In the genomic region with DNA sequence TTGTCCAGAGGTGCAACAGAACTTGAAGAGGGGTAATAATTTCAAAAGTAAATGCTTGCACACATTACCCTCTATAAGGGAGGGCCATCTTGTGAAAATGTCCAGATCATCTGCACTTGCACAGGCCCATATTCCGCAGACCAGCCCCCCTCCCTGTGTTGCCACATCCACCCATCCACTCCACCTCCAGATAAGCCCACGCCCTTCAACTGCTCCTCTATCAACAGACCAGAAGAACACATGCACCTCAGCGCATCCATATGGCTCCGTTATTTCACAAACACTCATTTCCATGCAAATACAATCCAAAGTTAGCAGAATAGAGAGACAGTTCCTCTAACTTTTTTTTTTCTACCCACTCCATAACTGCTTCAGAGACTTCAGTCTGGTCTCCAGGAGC, we compare ENCODE assay signal across 24 mouse cellular contexts.
A peak's percentile ranks its signal among the peaks of the same experiment; 100 is the strongest.
DNase-seq lines count a peak whose midpoint lies in the region; ATAC-seq lines count a peak whose summit lies in the region.
"Had no signal": no experiment of that assay in that cellular context is flagged by ENCODE, and none has a peak within 500 bp of the region (broad histone marks: within the 10 kb centered on the region; RNA-seq: fewer than 3 reads in every experiment).

No protein-coding gene starts in this region.

- peak; percentile 44 for DNase-seq in heart, adult 11 months
- no peak for DNase-seq in heart, postnatal 4 days
- no peak for DNase-seq in liver, embryonic 11.5 days (ENCODE audit: low spot score)
- no peak for DNase-seq in left cerebral cortex, postnatal 10 days (ENCODE audit: extremely low spot score in 1 of 2, low spot score in 2 of 2)
- DNase-seq: adrenal gland, adult 8-10 months; cerebellum, postnatal 14 days; gastrocnemius, postnatal 10 days; heart, adult 2 months; heart, postnatal 36 days; kidney, postnatal 36 days; lung, postnatal 4 days; midbrain, embryonic 14.5 days; thymus, postnatal 14 days had no signal

- WGBS in liver, embryonic 11.5 days = 74% methylated on average over 4 of the region's 4 CpGs
- 93% methylated on average over 4 of the region's 4 CpGs for WGBS in midbrain, embryonic 13.5 days

- no peaks in the 10 kb centered on the region for H3K9me3 ChIP-seq in liver, embryonic 11.5 days (ENCODE audit: control insufficient read depth, low read length)
- no peaks in the 10 kb centered on the region for H3K9me3 ChIP-seq in midbrain, embryonic 13.5 days
- H3K9me3 ChIP-seq: embryonic facial prominence, embryonic 15.5 days; hindbrain, embryonic 15.5 days; intestine, embryonic 15.5 days; limb, embryonic 12.5 days; lung, embryonic 15.5 days had no signal

- H3K36me3 ChIP-seq in liver, embryonic 11.5 days (ENCODE audit: control insufficient read depth, insufficient read depth, low read length) = no peaks in the 10 kb centered on the region
- no peaks in the 10 kb centered on the region for H3K36me3 ChIP-seq in midbrain, embryonic 13.5 days
- H3K36me3 ChIP-seq: embryonic facial prominence, embryonic 15.5 days; hindbrain, embryonic 15.5 days; intestine, embryonic 15.5 days; limb, embryonic 12.5 days; lung, embryonic 15.5 days had no signal

- no peak overlapping the region for H3K4me2 ChIP-seq in liver, embryonic 11.5 days
- no peak overlapping the region for H3K4me2 ChIP-seq in midbrain, embryonic 13.5 days (replicated peaks)
- H3K4me2 ChIP-seq: embryonic facial prominence, embryonic 15.5 days; hindbrain, embryonic 15.5 days; intestine, embryonic 15.5 days; limb, embryonic 12.5 days; lung, embryonic 15.5 days had no signal

- intact Hi-C loops in left cerebral cortex, postnatal 10 days (cut with DNase I) = no loop called here

- ATAC-seq in common myeloid progenitor, adult 5-6 weeks (replicated peaks; ENCODE audit: low read depth, poor library complexity, severe bottlenecking) = peak; percentile 60; the same call in 1 of the 2 replicates
- peak; percentile 63; the same call in 1 of the 2 replicates for ATAC-seq in liver, embryonic 11.5 days (replicated peaks; ENCODE audit: low FRiP score)
- ATAC-seq in megakaryocyte, adult 5-6 weeks (ENCODE audit: poor library complexity, severe bottlenecking) = peak; percentile 21; the same call in 1 of the 2 replicates
- no peak for ATAC-seq in midbrain, embryonic 13.5 days
- ATAC-seq: CD4-positive, CD25-positive, alpha-beta regulatory T cell, adult 4 months; intestine, embryonic 15.5 days; Patski had no signal

- no peak overlapping the region for H3K27ac ChIP-seq in liver, embryonic 11.5 days (ENCODE audit: low read depth, low read length)
- H3K27ac ChIP-seq in midbrain, embryonic 13.5 days = no peak overlapping the region
- H3K27ac ChIP-seq: embryonic facial prominence, embryonic 15.5 days; heart, adult 2 months; hindbrain, embryonic 15.5 days; intestine, embryonic 15.5 days; limb, embryonic 12.5 days; lung, embryonic 15.5 days had no signal

- no peak overlapping the region for H3K9ac ChIP-seq in liver, embryonic 11.5 days (ENCODE audit: low read depth, low read length)
- no peak overlapping the region for H3K9ac ChIP-seq in midbrain, embryonic 13.5 days (replicated peaks)
- H3K9ac ChIP-seq: embryonic facial prominence, embryonic 15.5 days; hindbrain, embryonic 15.5 days; intestine, embryonic 15.5 days; limb, embryonic 12.5 days; lung, embryonic 15.5 days had no signal

- H3K4me3 ChIP-seq in liver, embryonic 11.5 days (ENCODE audit: low read depth, low read length) = no peak overlapping the region
- no peak overlapping the region for H3K4me3 ChIP-seq in midbrain, embryonic 13.5 days (replicated peaks)
- H3K4me3 ChIP-seq: embryonic facial prominence, embryonic 15.5 days; heart, adult 2 months; hindbrain, embryonic 15.5 days; intestine, embryonic 15.5 days; limb, embryonic 12.5 days; lung, embryonic 15.5 days; myocyte had no signal

- no peaks in the 10 kb centered on the region for H3K27me3 ChIP-seq in liver, embryonic 11.5 days (replicated peaks; ENCODE audit: control insufficient read depth, insufficient read depth, low read length)
- no peaks in the 10 kb centered on the region for H3K27me3 ChIP-seq in midbrain, embryonic 13.5 days
- H3K27me3 ChIP-seq: embryonic facial prominence, embryonic 15.5 days; hindbrain, embryonic 15.5 days; intestine, embryonic 15.5 days; limb, embryonic 12.5 days; lung, embryonic 15.5 days had no signal

- no peaks in the 10 kb centered on the region for H3K4me1 ChIP-seq in liver, embryonic 11.5 days (replicated peaks; ENCODE audit: control insufficient read depth, insufficient read depth, low read length)
- no peaks in the 10 kb centered on the region for H3K4me1 ChIP-seq in midbrain, embryonic 13.5 days (replicated peaks)
- H3K4me1 ChIP-seq: embryonic facial prominence, embryonic 15.5 days; intestine, embryonic 15.5 days; limb, embryonic 12.5 days; lung, embryonic 15.5 days had no signal
